ENCODE assay signal across 14 mouse cellular contexts in the genomic region with DNA sequence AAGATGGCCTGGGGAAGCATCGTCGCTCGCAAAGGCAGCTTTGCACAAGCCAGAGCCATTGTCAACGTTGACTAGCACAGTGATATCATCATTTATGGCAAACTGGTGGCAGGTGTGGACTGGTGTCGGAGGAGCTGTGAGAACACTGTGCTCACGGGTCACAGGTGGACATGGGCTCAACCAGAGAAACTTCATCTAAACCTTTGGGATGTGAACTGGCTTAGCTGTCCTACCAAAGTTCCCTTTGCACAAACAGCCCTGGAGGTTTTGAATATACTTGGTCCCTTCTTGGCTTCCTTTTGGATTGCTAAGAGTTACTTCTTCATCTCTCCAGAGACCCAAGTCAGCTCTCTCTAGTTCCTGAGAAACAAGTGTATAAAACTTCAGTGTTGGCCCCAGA. TPM values are rescaled to one million over a fixed set of nuclear protein-coding genes. Genes with fewer than 3 reads are reported as not detected.
"Had no signal": no experiment of that assay in that cellular context is flagged by ENCODE, and none has a peak within 500 bp of the region (broad histone marks: within the 10 kb centered on the region; RNA-seq: fewer than 3 reads in every experiment).

Gm17087 (minus strand) TSS at position 101 of the 400 bp plus-strand sequence.

- H3K9me3 ChIP-seq: neural tube, embryonic 13.5 days; neural tube, embryonic 15.5 days; stomach, embryonic 15.5 days had no signal

- H3K4me3 ChIP-seq: neural tube, embryonic 13.5 days; neural tube, embryonic 15.5 days; stomach, embryonic 15.5 days had no signal

- H3K36me3 ChIP-seq: neural tube, embryonic 13.5 days; neural tube, embryonic 15.5 days; stomach, embryonic 15.5 days had no signal

- H3K4me1 ChIP-seq: neural tube, embryonic 13.5 days; neural tube, embryonic 15.5 days; stomach, embryonic 15.5 days had no signal

- H3K27me3 ChIP-seq: neural tube, embryonic 13.5 days; neural tube, embryonic 15.5 days; stomach, embryonic 15.5 days had no signal

RNA-seq across cellular contexts. Expression of gene Gm17087, which starts in this region (rescaled TPM):
- total RNA-seq: neutrophil, adult 5-6 weeks had no signal
- polyA plus RNA-seq: neural tube, embryonic 13.5 days; neural tube, embryonic 14.5 days; neural tube, embryonic 15.5 days; small intestine, adult 2 months; spleen, adult 2 months; stomach, embryonic 14.5 days; stomach, embryonic 16.5 days; stomach, postnatal 0 days; testis, adult 2 months; thymus, adult 2 months; thymus, postnatal 0 days; urinary bladder, adult 2 months had no signal
